In the genomic region with DNA sequence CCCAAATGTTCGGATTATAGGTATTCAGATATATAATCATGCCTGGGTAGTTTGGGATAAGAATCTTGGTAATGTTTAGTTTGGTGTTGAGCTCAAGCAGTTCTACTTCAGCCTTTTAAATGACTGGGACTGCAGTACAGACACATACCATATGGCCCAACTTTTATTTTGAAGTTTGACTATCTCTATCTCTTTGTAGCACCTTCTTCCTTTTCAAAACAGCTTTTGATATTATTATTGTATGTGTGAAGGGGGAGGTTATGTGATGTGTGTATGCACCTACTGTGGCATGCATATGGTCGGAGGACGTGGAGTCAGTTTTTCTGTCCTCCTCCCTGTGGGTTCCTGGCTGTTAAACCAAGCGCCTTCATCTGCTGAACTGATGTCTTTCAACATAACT, we compare ENCODE assay signal across 20 mouse cellular contexts.
"Had no signal": no experiment of that assay in that cellular context is flagged by ENCODE, and none has a peak within 500 bp of the region (broad histone marks: within the 10 kb centered on the region; RNA-seq: fewer than 3 reads in every experiment).

No protein-coding gene starts in this region.

- ATAC-seq: midbrain, embryonic 13.5 days; midbrain, embryonic 16.5 days had no signal

- H3K27me3 ChIP-seq: liver, embryonic 13.5 days; lung, embryonic 15.5 days; midbrain, embryonic 13.5 days; neural tube, embryonic 13.5 days; stomach, embryonic 15.5 days had no signal

- H3K27ac ChIP-seq: kidney, postnatal 0 days; layer of hippocampus, adult 2 months; left cerebral cortex, adult 2 months; liver, embryonic 13.5 days; lung, embryonic 15.5 days; midbrain, embryonic 13.5 days; neural tube, embryonic 13.5 days; stomach, embryonic 15.5 days had no signal

- H3K4me2 ChIP-seq: liver, embryonic 13.5 days; lung, embryonic 15.5 days; midbrain, embryonic 13.5 days; neural tube, embryonic 13.5 days; stomach, embryonic 15.5 days had no signal

- H3K4me1 ChIP-seq: lung, embryonic 15.5 days; midbrain, embryonic 13.5 days; stomach, embryonic 15.5 days had no signal

- H3K9me3 ChIP-seq: liver, embryonic 13.5 days; lung, embryonic 15.5 days; midbrain, embryonic 13.5 days; neural tube, embryonic 13.5 days; stomach, embryonic 15.5 days had no signal

- H3K4me3 ChIP-seq: layer of hippocampus, adult 2 months; left cerebral cortex, adult 2 months; liver, embryonic 13.5 days; lung, embryonic 15.5 days; midbrain, embryonic 13.5 days; myocyte; neural tube, embryonic 13.5 days; stomach, embryonic 15.5 days had no signal

- H3K9ac ChIP-seq: liver, embryonic 13.5 days; lung, embryonic 15.5 days; midbrain, embryonic 13.5 days; neural tube, embryonic 13.5 days; stomach, embryonic 15.5 days had no signal

- DNase-seq: kidney, adult 2 months; kidney, postnatal 25 days; layer of hippocampus, adult 9-11 months; layer of hippocampus, postnatal 36 days; liver, embryonic 13.5 days; lung, postnatal 10 days; lung, postnatal 36 days; retina, postnatal 1 day; right cerebral cortex, postnatal 25 days; spleen, adult 18-20 months; thymus, postnatal 25 days had no signal

- H3K36me3 ChIP-seq: lung, embryonic 15.5 days; midbrain, embryonic 13.5 days; stomach, embryonic 15.5 days had no signal
